22 mouse cellular contexts compared by ENCODE assay signal in the genomic region with DNA sequence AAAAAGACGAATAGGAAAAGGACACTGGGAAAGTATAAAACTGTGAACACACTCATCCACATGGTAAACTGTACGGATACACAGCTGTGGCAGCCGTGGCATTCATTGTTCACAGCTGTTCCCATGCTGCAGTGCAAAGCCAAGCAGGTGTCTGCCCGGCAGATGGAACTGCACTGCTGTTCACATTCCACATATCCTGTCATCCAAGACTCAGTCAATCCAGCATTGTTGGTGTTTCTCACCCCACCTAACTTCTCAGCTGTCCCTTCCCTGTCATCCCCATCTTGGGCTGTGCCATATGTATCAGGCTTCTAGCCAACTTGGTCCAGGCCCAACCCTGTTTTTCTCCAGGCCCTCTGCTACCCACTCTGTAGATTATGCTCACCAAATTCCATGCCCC.
A peak's percentile ranks its signal among the peaks of the same experiment; 100 is the strongest.
DNase-seq lines count a peak whose midpoint lies in the region; ATAC-seq lines count a peak whose summit lies in the region.
"Had no signal": no experiment of that assay in that cellular context is flagged by ENCODE, and none has a peak within 500 bp of the region (broad histone marks: within the 10 kb centered on the region; RNA-seq: fewer than 3 reads in every experiment).

No protein-coding gene starts in this region.

- H3K4me3 ChIP-seq in hindbrain, embryonic 16.5 days (ENCODE audit: low read length) = no peak overlapping the region
- H3K4me3 ChIP-seq in hindbrain, embryonic 12.5 days = no peak overlapping the region
- H3K4me3 ChIP-seq in limb, embryonic 15.5 days = no peak overlapping the region
- H3K4me3 ChIP-seq: erythroblast, embryonic 14.5 days; forebrain, embryonic 13.5 days; midbrain, embryonic 10.5 days had no signal

- WGBS in hindbrain, embryonic 16.5 days = 63% methylated on average over 4 of the region's 4 CpGs
- 75% methylated on average over 4 of the region's 4 CpGs for WGBS in hindbrain, embryonic 12.5 days
- WGBS in limb, embryonic 15.5 days = 50% methylated on average over 4 of the region's 4 CpGs

- no peak overlapping the region for H3K9ac ChIP-seq in hindbrain, embryonic 16.5 days (ENCODE audit: low read depth, low read length)
- H3K9ac ChIP-seq in hindbrain, embryonic 12.5 days = no peak overlapping the region
- no peak overlapping the region for H3K9ac ChIP-seq in limb, embryonic 15.5 days
- H3K9ac ChIP-seq: forebrain, embryonic 13.5 days had no signal

- H3K4me2 ChIP-seq in hindbrain, embryonic 16.5 days (ENCODE audit: low read length) = no peak overlapping the region
- H3K4me2 ChIP-seq in hindbrain, embryonic 12.5 days (replicated peaks) = no peak overlapping the region
- no peak overlapping the region for H3K4me2 ChIP-seq in limb, embryonic 15.5 days
- H3K4me2 ChIP-seq: forebrain, embryonic 13.5 days; heart, embryonic 11.5 days had no signal

- H3K27me3 ChIP-seq in hindbrain, embryonic 16.5 days (replicated peaks; ENCODE audit: control insufficient read depth, insufficient read depth, low read length) = no peaks in the 10 kb centered on the region; the same call in 1 of the 2 replicates
- peaks cover 5% of the 10 kb centered on the region; the same call in 1 of the 2 replicates for H3K27me3 ChIP-seq in hindbrain, embryonic 12.5 days
- H3K27me3 ChIP-seq in limb, embryonic 15.5 days = no peaks in the 10 kb centered on the region

- peak; percentile 20; the same call in 1 of the 2 replicates for ATAC-seq in hindbrain, embryonic 16.5 days
- ATAC-seq in hindbrain, embryonic 12.5 days (ENCODE audit: low FRiP score) = no peak
- peak; percentile 51; the same call in 1 of the 2 replicates for ATAC-seq in limb, embryonic 15.5 days (ENCODE audit: insufficient number of reproducible peaks, low FRiP score, low TSS enrichment, low read depth)
- ATAC-seq in frontal cortex, adult (ENCODE audit: low TSS enrichment) = no peak
- ATAC-seq: forebrain, embryonic 13.5 days; intestine, embryonic 16.5 days; lung, postnatal 0 days had no signal

- no peak overlapping the region for H3K27ac ChIP-seq in hindbrain, embryonic 16.5 days (ENCODE audit: low read depth, low read length)
- H3K27ac ChIP-seq in hindbrain, embryonic 12.5 days = no peak overlapping the region
- H3K27ac ChIP-seq in limb, embryonic 15.5 days = no peak overlapping the region
- H3K27ac ChIP-seq: forebrain, embryonic 13.5 days; midbrain, embryonic 10.5 days; stomach, postnatal 0 days had no signal

- no peaks in the 10 kb centered on the region; the same call in 1 of the 2 replicates for H3K9me3 ChIP-seq in hindbrain, embryonic 16.5 days (ENCODE audit: control insufficient read depth, low read length)
- peaks cover 5% of the 10 kb centered on the region; the same call in 1 of the 2 replicates for H3K9me3 ChIP-seq in hindbrain, embryonic 12.5 days (replicated peaks)
- no peaks in the 10 kb centered on the region for H3K9me3 ChIP-seq in limb, embryonic 15.5 days

- H3K36me3 ChIP-seq in hindbrain, embryonic 16.5 days (ENCODE audit: control insufficient read depth, insufficient read depth, low read length) = no peaks in the 10 kb centered on the region
- H3K36me3 ChIP-seq in hindbrain, embryonic 12.5 days = no peaks in the 10 kb centered on the region
- no peaks in the 10 kb centered on the region for H3K36me3 ChIP-seq in limb, embryonic 15.5 days
- H3K36me3 ChIP-seq: midbrain, embryonic 10.5 days had no signal

- peak; percentile 36 to 48 for DNase-seq in cerebellum, postnatal 10 days
- DNase-seq in cerebellum, postnatal 14 days = no peak
- peak; percentile 47 for DNase-seq in left cerebral cortex, postnatal 4 days
- DNase-seq in left cerebral cortex, adult 9 months (ENCODE audit: low spot score in 2 of 2) = no peak
- DNase-seq: adrenal gland, postnatal 25 days; cerebellum, adult 9-10 months; heart, adult 11 months; layer of hippocampus, postnatal 36 days; right cerebral cortex, postnatal 14 days; thymus, adult 2 months; thymus, postnatal 4 days had no signal

- peaks cover 8% of the 10 kb centered on the region for H3K4me1 ChIP-seq in hindbrain, embryonic 16.5 days (ENCODE audit: control insufficient read depth, insufficient read depth, low read depth, low read length)
- peaks cover 14% of the 10 kb centered on the region; the same call in 1 of the 2 replicates for H3K4me1 ChIP-seq in hindbrain, embryonic 12.5 days
- H3K4me1 ChIP-seq in limb, embryonic 15.5 days = peaks cover 25% of the 10 kb centered on the region

- intact Hi-C loops in left cerebral cortex, postnatal 4 days (cut with DNase I) = no loop called here

Comparison
In these comparisons a context has a peak if more than half of its experiments do, and no peak if none do; other contexts are left out.
1. DNase-seq: peak in cerebellum, postnatal 10 days (2 of 2) and left cerebral cortex, postnatal 4 days (single experiment); none in cerebellum, postnatal 14 days (0 of 2) and left cerebral cortex, adult 9 months (0 of 2).
2. ATAC-seq: peak in hindbrain, embryonic 16.5 days (single experiment) and limb, embryonic 15.5 days (single experiment); none in hindbrain, embryonic 12.5 days (single experiment) and frontal cortex, adult (single experiment).